Mouse (Mus musculus) midbrain, postnatal 0 days (tissue): Measurements from ENCODE around the gene Rnf126. TPM values are rescaled to one million over a fixed set of nuclear protein-coding genes. Genes with fewer than 3 reads are reported as not detected.

Experiments used
- ATAC-seq: fragments of 200-750 bp; cut with Nextera tagmentation; 2 replicates; pipeline ENCODE4 v1.8.0; 2017; ENCODE audit warnings: moderate number of reproducible peaks, mild to moderate bottlenecking, moderate TSS enrichment, moderate library complexity; ENCODE audit not compliant: low FRiP score
- DNase-seq: peaks from one replicate; pipeline ENCODE4 v3.0.0-alpha.2; 2015; ENCODE audit warnings: low spot score
- H3K27ac ChIP-seq: fragments of 300-500 bp; sonication (generic); 2 replicates; pipeline ENCODE4 v1.5.1; 2014; ENCODE audit warnings: low read depth, mild to moderate bottlenecking, low read length, mixed read lengths
- H3K27me3 ChIP-seq: fragments of 300-500 bp; sonication (generic); 2 replicates; pipeline ENCODE4 v1.6.1; 2014; ENCODE audit warnings: low read length, control low read depth, mixed read lengths; ENCODE audit not compliant: insufficient read depth
- H3K36me3 ChIP-seq: fragments of 300-500 bp; sonication (generic); 2 replicates; pipeline ENCODE4 v1.6.1; 2014; ENCODE audit warnings: low read length, control low read depth, mixed read lengths; ENCODE audit not compliant: insufficient read depth
- H3K4me1 ChIP-seq: fragments of 300-500 bp; sonication (generic); 2 replicates; pipeline ENCODE4 v1.6.1; 2014; ENCODE audit warnings: mild to moderate bottlenecking, control low read depth, antibody characterized with exemption, low read length, mixed read lengths; ENCODE audit not compliant: insufficient read depth
- H3K4me2 ChIP-seq: fragments of 300-500 bp; sonication (generic); 2 replicates; pipeline ENCODE4 v1.6.1; 2014; ENCODE audit warnings: low read depth, mild to moderate bottlenecking, low read length, mixed read lengths; ENCODE audit not compliant: poor library complexity, severe bottlenecking
- H3K4me3 ChIP-seq: fragments of 300-500 bp; sonication (generic); 2 replicates; pipeline ENCODE4 v1.5.1; 2014; ENCODE audit warnings: low read depth, mild to moderate bottlenecking, low read length, moderate library complexity
- H3K9ac ChIP-seq: fragments of 300-500 bp; sonication (generic); replicated peaks from 2 replicates; pipeline ENCODE4 v1.6.1; 2014; ENCODE audit warnings: mild to moderate bottlenecking, low read length, moderate library complexity, mixed read lengths; ENCODE audit not compliant: poor library complexity, severe bottlenecking
- H3K9me3 ChIP-seq: fragments of 300-500 bp; sonication (generic); 2 replicates; pipeline ENCODE4 v1.6.1; 2016; ENCODE audit warnings: low read length, control low read depth
- CTCF ChIP-seq: IDR thresholded peaks from 2 replicates; pipeline ENCODE4 v1.5.1; 2016; ENCODE audit warnings: antibody characterized with exemption, mild to moderate bottlenecking
- WGBS: fragments of 180-500 bp; shearing (Covaris S2); extraction: QIAGEN DNeasy Blood & Tissue Kit; methylation state at CpG from one replicate; pipeline ENCODE4 v1.1.7; 2014; 5-methylcytosine and 5-hydroxymethylcytosine counted together
- polyA plus RNA-seq: library from polyadenylated mRNA; unstranded; fragments of >200 nt; fragmentation: Nextera tagmentation; extraction: Ambion mirVana; gene quantifications from 2 replicates; pipeline ENCODE4 v1.2.1, GENCODE M21; 2015
- total RNA-seq: library from RNA; depleted of rRNA; stranded (reverse); fragments of >200 nt; gene quantifications from 2 replicates; pipeline ENCODE4 v1.2.3, GENCODE M21; 2014

Rnf126 gene
- total and polyA plus RNA-seq, 2 experiments from 2014 or later, result 107 to 134 TPM

DNA sequence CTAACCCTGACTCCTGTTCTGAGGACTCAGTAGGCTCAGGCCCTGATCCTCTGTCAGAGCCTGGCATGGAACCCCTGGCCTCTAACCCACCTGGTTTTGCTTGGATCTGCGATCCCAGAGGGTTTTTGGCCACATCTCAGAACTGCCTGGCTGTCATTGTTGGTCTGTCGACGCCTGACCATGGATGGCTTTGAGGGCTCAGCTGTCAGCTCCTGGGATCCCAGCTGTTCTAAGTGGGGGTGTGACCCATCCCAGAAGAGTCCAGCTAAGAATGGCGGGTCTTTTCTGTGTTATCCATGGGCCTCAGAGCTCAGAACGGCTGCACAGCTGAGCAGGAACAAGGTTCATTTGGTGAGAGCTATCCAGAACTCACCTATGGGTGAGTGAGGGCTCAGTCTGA, 45.7 kb downstream of the Rnf126 start:
- no peak for TF ChIP-seq CTCF
- 61% methylated on average over 5 of the region's 5 CpGs for WGBS

DNA sequence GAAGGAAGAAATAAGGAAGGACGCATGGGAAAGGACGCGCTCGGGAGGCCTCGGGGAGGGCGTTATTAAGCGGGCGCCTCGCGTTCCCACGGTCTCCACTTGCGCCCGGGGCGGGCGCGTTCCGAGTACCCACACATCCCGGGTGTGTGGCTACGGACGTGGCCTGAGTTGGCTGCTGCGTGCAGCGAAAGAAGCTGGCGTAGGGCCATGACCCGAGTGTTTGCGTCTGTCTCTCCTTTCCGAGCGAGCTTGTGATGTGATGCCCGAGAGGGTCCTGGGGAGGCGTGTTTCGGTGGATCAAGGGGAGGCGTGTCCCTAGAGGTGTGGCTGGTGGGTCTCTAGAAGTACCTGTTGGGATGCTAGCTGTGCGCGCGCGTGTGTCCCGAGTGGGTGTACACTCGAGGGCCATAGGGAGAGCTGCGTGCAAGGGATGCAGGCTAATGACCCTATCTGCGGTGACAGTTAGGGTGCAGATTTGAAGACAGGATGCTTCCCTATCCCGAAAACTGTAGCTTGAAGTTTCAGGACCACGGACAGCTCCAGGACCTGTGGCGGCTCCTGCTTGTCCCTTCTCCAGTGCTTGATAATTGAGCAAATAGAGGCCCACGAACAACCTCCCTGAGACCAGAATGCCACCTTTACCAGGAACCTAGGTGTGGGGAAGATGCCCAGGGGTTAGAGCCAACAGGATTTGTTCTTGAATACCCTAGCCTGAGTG, 49.0 kb downstream of the Rnf126 start:
- ATAC-seq (no peak), DNase-seq (no peak)
- Histone ChIP-seq H3K9me3 (no peaks in the 10 kb centered on the region), H3K9ac (peak overlapping the region; percentile 84), H3K4me3 (peak overlapping the region; percentile 83), H3K27me3 (no peaks in the 10 kb centered on the region), H3K27ac (no peak overlapping the region), H3K36me3 (no peaks in the 10 kb centered on the region), H3K4me2 (peak overlapping the region; percentile 66), H3K4me1 (no peaks in the 10 kb centered on the region; the same call in 1 of the 2 replicates)
- no peak for TF ChIP-seq CTCF
- WGBS, result 3% methylated on average over 43 of the region's 43 CpGs

More for the DNA sequence above, 45.7 kb downstream of the Rnf126 start:
- peaks cover 7% of the 10 kb centered on the region; the same call in 1 of the 2 replicates for H3K36me3 ChIP-seq
- H3K4me2 ChIP-seq, result no peak overlapping the region
- H3K9me3 ChIP-seq, result no peaks in the 10 kb centered on the region
- DNase-seq (no peak), ATAC-seq (no peak)
- no peak overlapping the region for H3K27ac ChIP-seq
- no peak overlapping the region for H3K9ac ChIP-seq
- H3K4me1 ChIP-seq, result no peaks in the 10 kb centered on the region; the same call in 1 of the 2 replicates
- H3K4me3 ChIP-seq, result no peak overlapping the region
- no peaks in the 10 kb centered on the region for H3K27me3 ChIP-seq

DNA sequence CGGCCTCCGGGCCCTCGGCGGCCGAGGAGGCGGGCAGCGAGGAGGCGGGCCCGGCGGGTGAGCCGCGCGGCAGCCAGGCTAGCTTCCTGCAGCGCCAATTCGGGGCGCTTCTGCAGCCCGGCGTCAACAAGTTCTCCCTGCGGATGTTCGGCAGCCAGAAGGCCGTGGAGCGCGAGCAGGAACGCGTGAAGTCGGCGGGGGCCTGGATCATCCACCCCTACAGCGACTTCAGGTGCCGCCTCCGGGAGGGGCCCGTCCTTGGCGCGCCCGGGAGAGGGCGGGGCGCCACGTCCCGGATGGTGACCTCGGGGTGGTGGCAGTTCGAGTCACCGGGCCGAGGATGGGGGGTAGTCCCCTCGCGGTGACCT, 49.8 kb downstream of the Rnf126 start:
- H3K4me3 ChIP-seq, result peak overlapping the region; percentile 83
- no peaks in the 10 kb centered on the region; the same call in 1 of the 2 replicates for H3K4me1 ChIP-seq
- H3K9me3 ChIP-seq, result no peaks in the 10 kb centered on the region
- no peak for TF ChIP-seq CTCF
- DNase-seq, result no peak
- H3K36me3 ChIP-seq, result no peaks in the 10 kb centered on the region
- H3K27ac ChIP-seq, result peak overlapping the region; percentile 63
- H3K27me3 ChIP-seq, result no peaks in the 10 kb centered on the region
- ATAC-seq, result peak; percentile 20
- H3K9ac ChIP-seq, result peak overlapping the region; percentile 84
- WGBS, result 2% methylated on average over 21 of the region's 44 CpGs
- H3K4me2 ChIP-seq, result peak overlapping the region; percentile 66

DNA sequence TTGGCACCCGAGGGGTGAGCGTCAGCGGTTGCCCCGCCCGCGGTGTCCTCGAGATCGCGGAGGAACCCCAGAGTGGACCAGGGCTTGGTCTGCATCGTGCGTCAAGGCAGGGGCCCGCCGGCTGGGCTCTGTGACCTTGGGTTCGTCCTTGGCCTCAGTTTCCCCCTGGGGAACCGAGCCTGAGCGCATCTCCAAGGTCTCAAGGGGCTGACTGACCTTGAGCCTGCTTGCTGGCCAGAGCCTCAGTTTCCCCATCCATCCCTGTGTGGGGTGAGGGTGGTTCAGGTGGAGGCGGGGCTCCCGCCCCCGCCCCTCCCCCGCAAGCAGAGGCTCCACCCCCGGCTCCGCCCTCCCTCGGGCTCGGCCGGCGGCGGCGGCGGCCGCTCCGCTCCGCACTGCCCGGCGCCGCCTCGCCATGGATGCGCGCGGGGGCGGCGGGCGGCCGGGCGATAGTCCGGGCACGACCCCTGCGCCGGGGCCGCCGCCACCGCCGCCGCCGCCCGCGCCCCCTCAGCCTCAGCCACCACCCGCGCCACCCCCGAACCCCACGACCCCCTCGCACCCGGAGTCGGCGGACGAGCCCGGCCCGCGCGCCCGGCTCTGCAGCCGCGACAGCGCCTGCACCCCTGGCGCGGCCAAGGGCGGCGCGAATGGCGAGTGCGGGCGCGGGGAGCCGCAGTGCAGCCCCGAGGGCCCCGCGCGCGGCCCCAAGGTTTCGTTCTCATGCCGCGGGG, 50.3 kb downstream of the Rnf126 start, which contains the start of gene Hcn2:
Gene Hcn2 (plus strand): TSS at position 381 of the 734 bp plus-strand sequence.
- peak within 1 kb of the TSS; percentile 63 for H3K27ac ChIP-seq
- peak within 1 kb of the TSS; percentile 84 for H3K9ac ChIP-seq
- 2% methylated on average over 34 of the region's 91 CpGs for WGBS
- no peaks in the 10 kb centered on the region for H3K27me3 ChIP-seq
- no peak for TF ChIP-seq CTCF
- DNase-seq, result no peak
- H3K36me3 ChIP-seq, result peaks cover 5% of the 10 kb centered on the region
- no peaks in the 10 kb centered on the region for H3K9me3 ChIP-seq
- H3K4me3 ChIP-seq, result peak within 1 kb of the TSS; percentile 83
- H3K4me2 ChIP-seq, result peak within 1 kb of the TSS; percentile 66
- ATAC-seq, result peak; percentile 55
- H3K4me1 ChIP-seq, result no peaks in the 10 kb centered on the region; the same call in 1 of the 2 replicates

DNA sequence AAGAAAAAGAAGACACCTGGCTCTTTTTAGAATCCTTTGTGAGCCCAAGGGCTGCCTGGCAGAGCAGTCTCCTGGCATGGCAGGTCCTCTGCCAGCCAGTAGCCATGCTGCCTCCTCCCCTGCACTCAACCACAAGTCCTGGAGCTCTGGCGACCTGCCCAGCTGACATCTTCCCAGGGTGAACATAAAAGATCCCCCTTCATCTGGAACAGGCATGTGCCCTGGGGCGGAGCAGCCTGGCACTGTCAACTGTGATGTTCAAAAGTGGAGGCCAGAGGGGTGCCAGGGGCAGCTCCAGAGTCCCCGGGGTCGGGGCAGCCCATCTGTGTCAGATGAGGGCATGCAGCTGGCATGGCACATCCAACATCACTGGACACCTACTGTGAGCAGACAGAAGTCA, 51.8 kb downstream of the Rnf126 start:
- H3K9me3 ChIP-seq, result no peaks in the 10 kb centered on the region
- no peaks in the 10 kb centered on the region for H3K27me3 ChIP-seq
- no peak for ATAC-seq
- H3K36me3 ChIP-seq, result peaks cover 19% of the 10 kb centered on the region
- H3K27ac ChIP-seq, result no peak overlapping the region
- DNase-seq, result peak; percentile 53
- no peak for TF ChIP-seq CTCF
- no peak overlapping the region for H3K4me2 ChIP-seq
- H3K4me3 ChIP-seq, result no peak overlapping the region
- no peak overlapping the region for H3K9ac ChIP-seq
- H3K4me1 ChIP-seq, result no peaks in the 10 kb centered on the region; the same call in 1 of the 2 replicates
- 63% methylated on average over 4 of the region's 4 CpGs for WGBS

DNA sequence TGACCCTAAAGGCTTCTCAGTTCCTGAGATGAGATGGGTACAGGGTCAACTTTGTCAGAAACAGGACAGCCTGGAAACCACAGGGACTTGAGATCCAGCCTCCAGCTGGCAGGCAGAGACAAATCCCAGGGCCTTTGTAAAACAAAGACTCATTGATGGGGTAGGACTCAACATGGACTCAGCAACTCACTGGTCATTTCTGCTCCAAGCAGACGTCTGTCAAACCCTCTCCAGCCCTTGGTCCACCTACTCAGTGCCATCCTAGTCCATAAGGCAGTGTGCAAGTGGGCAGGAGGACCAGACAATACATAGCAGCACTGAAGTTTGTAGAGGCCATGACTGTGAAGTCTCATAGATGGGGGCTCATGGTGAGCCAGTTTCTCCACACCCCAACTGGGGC, 53.6 kb downstream of the Rnf126 start:
- no peak overlapping the region for H3K4me3 ChIP-seq
- H3K27ac ChIP-seq, result no peak overlapping the region
- H3K4me2 ChIP-seq, result no peak overlapping the region
- no peak for ATAC-seq
- no peak for DNase-seq
- WGBS, result 15% methylated on average over 1 of the region's 1 CpGs
- peaks cover 33% of the 10 kb centered on the region for H3K36me3 ChIP-seq
- H3K9ac ChIP-seq, result no peak overlapping the region
- TF ChIP-seq CTCF, result no peak
- no peaks in the 10 kb centered on the region; the same call in 1 of the 2 replicates for H3K4me1 ChIP-seq
- H3K27me3 ChIP-seq, result no peaks in the 10 kb centered on the region
- no peaks in the 10 kb centered on the region for H3K9me3 ChIP-seq
